Mouse (Mus musculus): ENCODE results near the gene Il17rd.

The Il17rd gene

DNA sequence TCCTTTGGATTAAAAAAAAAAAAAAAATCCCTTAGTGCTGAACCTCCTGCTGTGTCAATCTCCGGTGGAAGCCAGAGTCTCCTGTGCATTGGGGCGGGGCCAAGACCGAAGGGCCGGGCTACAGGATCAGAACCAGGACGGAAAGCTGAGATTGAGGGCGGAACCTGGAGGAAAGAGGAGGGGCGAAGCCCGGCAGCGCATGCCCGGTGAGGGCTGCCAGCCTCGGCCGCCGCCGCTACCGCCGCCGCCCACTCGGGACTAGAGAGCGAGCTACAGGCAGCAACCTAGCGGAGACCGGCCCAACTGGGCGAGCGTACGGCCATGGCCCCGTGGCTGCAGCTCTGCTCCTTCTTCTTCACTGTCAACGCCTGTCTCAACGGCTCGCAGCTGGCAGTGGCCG lies at the start of gene Il17rd:
Gene Il17rd, plus strand, starts transcription at position 159 of the 400 bp plus-strand sequence.
- DNase-seq = peak; percentile 68

- DNase-seq = no peak
Measured at GRCm38 (mm10) chr14:26991622-26992021, 47.1 kb upstream of the Il17rd start.

DNA sequence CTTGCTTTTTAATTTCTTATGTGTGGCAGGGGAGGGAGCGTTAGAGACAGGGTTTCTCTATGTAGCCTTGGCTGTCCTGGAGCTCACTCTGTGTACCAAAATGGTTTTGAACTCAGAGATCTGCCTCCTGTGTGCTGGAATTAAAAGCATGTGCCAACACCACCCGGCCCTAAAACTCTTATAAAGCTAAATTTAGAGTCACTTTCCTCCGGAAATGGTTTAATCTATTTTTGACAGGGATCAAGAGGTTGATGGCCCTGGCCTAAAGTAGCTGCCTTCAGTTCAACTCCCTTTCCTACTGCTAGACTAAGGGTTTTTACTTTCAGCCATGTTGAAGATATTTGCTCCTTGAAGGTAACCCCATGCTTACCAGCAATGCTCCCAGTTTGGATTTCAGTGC lies 45.3 kb upstream of the Il17rd start:
- no peak for DNase-seq

DNA sequence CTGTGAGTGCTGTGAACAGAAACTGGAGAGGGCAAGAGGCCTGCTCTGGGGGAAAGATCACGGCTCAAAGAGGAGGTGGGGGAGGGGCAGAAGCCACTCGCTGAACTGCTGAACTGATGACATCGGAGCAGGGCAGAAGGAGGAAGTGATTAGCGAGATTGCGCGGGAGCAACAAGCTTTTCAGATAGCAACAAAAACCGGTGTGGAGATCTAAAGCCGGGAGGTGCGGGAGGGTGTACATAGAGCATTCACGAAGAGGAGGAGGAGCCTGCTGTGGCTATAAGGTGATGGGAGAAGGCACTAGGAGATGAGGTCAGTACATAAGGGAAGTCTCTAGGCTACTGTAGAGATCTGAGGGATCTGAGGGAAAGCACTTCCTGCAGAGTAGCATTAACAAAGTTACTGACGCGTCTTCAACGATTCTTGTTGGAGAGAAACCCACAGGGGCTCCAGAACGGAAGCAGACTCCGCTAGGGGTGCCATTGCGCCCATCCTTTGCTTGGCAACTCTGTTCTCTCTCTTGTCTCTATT lies 44.5 kb upstream of the Il17rd start, which contains the start of gene Hesx1:
Gene Hesx1, plus strand, starts transcription at position 206 of the 531 bp plus-strand sequence.
- DNase-seq = no peak

GRCm38 (mm10) chr14:26996257-26996656 lies 42.5 kb upstream of the Il17rd start:
- no peak for DNase-seq

- DNase-seq = no peak
Measured at GRCm38 (mm10) chr14:27000386-27000785, 38.4 kb upstream of the Il17rd start.

DNA sequence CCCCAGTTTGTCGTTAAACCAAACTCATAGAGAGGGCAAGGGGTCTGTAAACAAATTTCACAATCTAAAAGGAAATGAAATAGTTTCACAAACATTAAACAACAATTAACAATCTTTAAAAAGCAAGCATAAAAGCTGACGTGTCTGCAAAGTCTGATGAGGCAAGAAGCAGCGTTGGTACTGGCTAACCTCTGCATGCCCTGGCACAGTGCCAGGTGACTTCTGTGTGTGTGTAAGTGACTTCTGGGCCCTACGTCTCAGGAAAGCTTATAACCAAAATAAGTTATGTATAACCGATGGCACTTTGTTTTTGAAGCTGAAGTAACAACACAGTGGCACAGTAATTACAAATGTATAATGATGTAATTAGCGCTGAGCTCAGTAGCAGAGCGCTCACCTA lies 33.8 kb upstream of the Il17rd start:
- DNase-seq = no peak

- DNase-seq = no peak
Measured at GRCm38 (mm10) chr14:27005937-27006336, 32.8 kb upstream of the Il17rd start.

DNA sequence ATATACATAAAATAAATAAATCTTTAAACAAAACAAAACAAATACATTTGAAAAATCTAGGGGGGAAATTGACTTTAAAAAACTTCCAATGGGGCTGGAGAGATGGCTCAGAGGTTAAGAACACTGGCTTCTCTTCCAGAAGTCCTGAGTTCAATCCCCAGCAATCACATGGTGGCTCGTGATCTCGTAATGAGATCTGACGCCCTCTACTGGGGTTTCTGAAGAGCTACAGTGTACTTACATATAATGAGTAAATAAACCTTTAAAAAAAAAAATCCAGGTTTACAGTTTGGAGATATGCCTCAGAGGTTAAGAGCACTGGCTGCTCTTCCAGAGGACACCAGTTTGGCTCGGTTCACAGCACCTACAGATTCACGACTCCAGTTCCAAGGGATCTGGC lies 27.2 kb upstream of the Il17rd start:
- no peak for DNase-seq

DNA sequence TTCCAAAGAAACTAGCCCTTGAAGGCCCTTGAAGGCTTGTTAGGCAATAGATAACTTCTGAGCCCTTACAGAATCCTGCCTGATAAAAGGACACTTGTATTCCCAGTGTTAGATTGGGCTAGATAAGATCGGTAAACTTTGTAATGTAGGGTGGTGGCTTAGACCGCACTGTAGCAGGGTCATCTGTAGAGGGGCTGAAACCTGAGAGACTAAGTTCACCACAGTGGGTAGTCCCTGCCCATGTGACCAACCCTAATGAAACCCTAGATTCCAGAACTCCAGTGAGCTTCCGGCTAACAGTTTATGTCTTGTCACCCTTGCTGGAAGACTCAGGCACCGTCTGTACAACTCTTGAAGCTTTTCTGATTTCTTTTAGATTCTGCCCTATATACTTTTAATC lies 25.1 kb upstream of the Il17rd start:
- no peak for DNase-seq

GRCm38 (mm10) chr14:27017936-27018335 lies 20.8 kb upstream of the Il17rd start:
- no peak for DNase-seq

DNA sequence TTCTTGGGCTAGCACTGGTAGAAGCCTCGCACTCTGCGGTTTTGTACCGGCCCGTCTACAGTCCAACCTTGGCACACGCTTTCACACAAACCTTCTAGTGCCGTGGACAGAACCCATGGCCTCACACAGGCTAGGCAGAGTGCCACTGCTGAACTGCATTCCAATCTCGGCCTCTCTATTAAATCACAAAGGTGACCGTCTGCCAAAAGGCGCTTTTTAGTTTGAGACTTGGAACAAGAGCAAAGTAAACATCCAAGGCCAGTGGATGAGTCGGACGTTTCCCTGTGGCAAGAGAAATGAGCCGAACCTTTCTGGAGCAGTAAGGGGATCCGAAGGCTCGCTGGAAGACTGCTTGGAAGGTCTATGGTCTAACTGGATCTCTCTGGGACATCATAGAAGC lies 18.9 kb upstream of the Il17rd start:
- no peak for DNase-seq

DNA sequence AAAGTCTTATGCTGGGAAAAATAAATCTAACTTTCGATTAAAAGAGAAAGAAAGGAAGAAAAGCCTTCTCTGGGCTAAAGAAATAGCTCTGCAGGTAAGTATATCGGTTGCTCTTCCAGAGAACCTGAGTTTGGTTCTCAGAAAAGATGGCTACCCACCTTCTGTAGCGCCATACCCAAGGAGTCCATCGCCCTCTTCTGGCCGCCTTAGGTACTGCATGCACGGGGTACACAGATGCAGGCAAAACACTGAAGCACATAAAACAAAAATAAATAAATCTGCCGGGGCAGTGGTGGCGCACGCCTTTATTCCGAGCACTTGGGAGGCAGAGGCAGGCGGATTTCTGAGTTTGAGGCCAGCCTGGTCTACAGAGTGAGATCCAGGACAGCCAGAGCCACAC lies 15.9 kb upstream of the Il17rd start:
- DNase-seq = no peak

DNA sequence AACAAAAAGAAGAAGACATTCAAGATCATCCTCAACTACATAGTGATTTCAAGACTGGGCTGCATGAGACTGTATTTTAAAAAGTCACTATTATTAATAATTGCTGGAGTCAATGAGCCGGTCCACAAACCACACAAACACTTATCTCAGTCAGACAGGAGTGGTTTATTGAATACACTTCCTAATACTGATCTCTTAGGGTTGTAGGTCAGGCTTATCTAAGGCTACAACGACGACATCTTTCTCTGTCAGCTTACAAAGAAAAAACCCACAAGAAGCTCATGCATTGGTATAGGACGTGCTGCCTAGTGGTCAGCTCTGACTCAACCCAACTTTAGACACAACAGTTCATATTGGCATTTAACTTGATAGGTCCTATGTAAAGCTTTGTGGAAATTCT lies 14.1 kb upstream of the Il17rd start:
- no peak for DNase-seq

GRCm38 (mm10) chr14:27029771-27030173 lies 9.0 kb upstream of the Il17rd start:
- DNase-seq = peak; percentile 53

DNA sequence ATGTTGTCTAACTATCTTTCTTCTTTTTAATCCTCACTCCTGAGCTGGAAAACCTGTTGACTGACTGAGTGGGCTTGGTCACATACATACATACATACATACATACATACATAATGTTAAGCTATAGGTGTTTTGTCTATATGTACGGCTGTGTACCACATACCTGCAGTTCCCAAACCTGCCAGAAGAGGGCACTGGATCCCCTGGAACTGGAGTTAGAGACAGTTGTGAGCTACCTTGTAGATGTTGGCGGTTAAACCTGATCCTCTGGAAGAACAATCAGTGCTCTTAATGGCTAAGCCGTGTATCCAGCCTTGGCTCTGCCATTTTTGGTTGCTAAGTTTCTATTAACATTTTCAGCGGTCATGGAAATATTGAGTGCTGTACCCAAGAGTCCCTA lies 7.6 kb upstream of the Il17rd start:
- no peak for DNase-seq

GRCm38 (mm10) chr14:27037513-27037912 lies 1.2 kb upstream of the Il17rd start:
- no peak for DNase-seq

GRCm38 (mm10) chr14:27039281-27040248 lies 824 bp downstream of the Il17rd start:
- no peak for DNase-seq

- no peak for DNase-seq
Measured at GRCm38 (mm10) chr14:27040451-27040850, 1.7 kb downstream of the Il17rd start.

DNA sequence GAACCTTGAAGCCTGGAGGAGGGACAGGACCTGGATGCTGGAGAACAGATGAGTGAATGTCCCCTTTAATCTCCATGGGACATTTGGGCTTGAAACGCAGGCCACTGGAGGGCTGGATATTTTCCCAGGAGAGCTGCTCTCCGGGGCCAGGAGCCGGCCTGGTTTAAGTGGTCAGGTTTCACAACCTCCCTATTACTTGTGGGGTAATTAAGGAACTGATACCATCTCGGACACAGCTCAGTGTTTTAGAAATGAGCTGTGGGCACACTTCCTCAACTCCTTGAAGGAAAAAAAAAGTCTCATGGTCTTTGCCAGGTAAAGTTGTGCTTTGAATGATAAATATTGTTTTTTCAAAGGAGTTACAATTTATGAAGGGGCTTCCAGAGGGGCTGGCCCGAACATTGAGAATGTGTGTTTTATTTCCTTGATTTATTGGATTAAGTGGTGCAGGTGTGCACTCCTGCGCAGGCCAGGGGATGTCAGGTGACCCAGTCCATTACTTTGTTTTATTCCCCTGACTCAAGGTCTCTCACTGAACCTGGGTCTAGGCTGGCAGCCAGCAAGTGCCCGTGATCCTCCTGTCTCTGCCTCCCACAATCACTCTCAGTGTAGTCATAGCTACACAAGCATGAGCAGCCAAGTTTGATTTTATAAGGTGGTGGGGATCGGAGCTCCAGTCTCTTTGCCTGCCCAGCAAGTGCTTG lies 3.7 kb downstream of the Il17rd start:
- DNase-seq = no peak

GRCm38 (mm10) chr14:27043416-27043815 lies 4.7 kb downstream of the Il17rd start:
- no peak for DNase-seq

DNA sequence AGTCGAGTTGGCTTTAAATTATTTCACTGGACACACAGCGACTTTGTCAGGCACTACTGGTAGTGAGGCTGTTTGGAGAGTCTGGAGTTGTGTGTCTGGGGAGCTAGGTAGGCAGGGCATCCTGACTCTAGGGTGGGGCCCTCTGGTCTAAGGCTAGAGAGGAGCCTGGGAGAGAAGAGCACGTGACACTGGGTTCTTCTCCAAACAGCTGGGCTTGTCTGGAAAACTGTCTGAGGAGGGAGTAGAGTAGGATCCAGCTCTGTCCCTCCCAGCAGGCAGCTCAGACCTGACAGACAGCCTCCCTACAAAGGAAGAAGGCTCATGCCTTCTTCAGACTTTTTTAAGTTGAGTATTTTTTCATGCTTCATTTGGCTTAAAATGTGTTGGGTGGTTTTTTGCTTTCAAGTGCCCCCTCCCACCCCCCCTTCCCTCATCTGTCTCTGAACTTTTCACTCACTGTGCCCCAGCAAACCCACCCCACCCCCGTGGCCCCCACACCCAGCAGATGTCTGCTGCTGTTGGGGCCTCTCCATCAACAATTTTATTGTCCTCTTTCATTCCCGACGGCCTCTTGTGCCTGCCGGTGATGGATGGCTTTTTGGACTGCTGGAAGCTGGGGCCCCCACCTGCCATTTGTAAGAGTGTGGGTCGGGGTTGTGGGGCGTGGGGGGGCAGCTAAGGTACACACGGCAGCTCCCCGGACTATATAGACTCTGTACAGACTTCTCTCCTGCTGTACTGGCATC lies 5.7 kb downstream of the Il17rd start:
- no peak for DNase-seq

DNA sequence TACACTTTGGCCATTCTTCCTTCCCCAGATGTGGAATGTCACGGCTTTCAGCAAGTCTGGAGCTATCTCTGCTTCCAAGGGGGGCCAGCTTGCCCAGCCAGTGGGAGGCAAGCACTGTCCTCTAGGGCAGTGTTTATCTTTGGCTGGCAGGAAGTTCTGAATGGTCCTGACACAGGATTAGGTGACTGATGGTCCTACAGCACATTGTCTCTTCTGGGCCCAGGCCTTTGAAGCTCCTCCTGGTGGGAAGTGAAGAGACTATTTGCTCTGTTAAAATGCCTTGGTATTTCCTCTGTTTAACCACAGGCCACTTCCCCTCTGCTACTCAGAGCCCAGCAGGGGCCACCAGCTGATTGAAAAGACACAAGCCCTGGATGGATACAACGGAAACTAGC lies 6.2 kb downstream of the Il17rd start:
- no peak for DNase-seq

Measured in cerebellum, adult 9-11 months (tissue).